Mouse (Mus musculus) stomach, postnatal 0 days (tissue): ENCODE data around the gene Gm9918. TPM values are rescaled to one million over a fixed set of nuclear protein-coding genes. Genes with fewer than 3 reads are reported as not detected.
"Not testable (repeated sequence)": the region's sequence is repeated elsewhere in the genome, so short reads cannot be mapped to it uniquely, and the experiment has no call there.

ENCODE experiments used
- ATAC-seq: fragments of 200-750 bp; cut with Nextera tagmentation; 2 replicates; pipeline ENCODE4 v1.8.0; 2017; ENCODE audit not compliant: low FRiP score, low TSS enrichment
- DNase-seq: peaks from one replicate; pipeline ENCODE4 v3.0.0-alpha.2; 2016; ENCODE audit warnings: low spot score
- H3K27ac ChIP-seq: fragments of 300-500 bp; sonication (generic); replicated peaks from 2 replicates; pipeline ENCODE4 v1.5.1; 2014; ENCODE audit warnings: mild to moderate bottlenecking, control low read depth
- H3K27me3 ChIP-seq: fragments of 300-500 bp; sonication (generic); 2 replicates; pipeline ENCODE4 v1.6.1; 2014; ENCODE audit warnings: low read length; ENCODE audit not compliant: control insufficient read depth, insufficient read depth
- H3K36me3 ChIP-seq: fragments of 300-500 bp; sonication (generic); 2 replicates; pipeline ENCODE4 v1.6.1; 2014; ENCODE audit warnings: low read length, mixed read lengths; ENCODE audit not compliant: control insufficient read depth, insufficient read depth
- H3K4me1 ChIP-seq: fragments of 300-500 bp; sonication (generic); replicated peaks from 2 replicates; pipeline ENCODE4 v1.6.1; 2014; ENCODE audit warnings: antibody characterized with exemption; ENCODE audit not compliant: control insufficient read depth, insufficient read depth
- H3K4me2 ChIP-seq: fragments of 300-500 bp; sonication (generic); replicated peaks from 2 replicates; pipeline ENCODE4 v1.6.1; 2014; ENCODE audit warnings: low read depth, mild to moderate bottlenecking, control low read depth, moderate library complexity
- H3K4me3 ChIP-seq: fragments of 300-500 bp; sonication (generic); 2 replicates; pipeline ENCODE4 v1.5.1; 2014; ENCODE audit warnings: low read depth, low read length, control low read depth
- H3K9ac ChIP-seq: fragments of 300-500 bp; sonication (generic); 2 replicates; pipeline ENCODE4 v1.6.1; 2014; ENCODE audit warnings: mild to moderate bottlenecking, low read length, control low read depth, mixed read lengths
- H3K9me3 ChIP-seq: fragments of 300-500 bp; sonication (generic); 2 replicates; pipeline ENCODE4 v1.6.1; 2016; ENCODE audit warnings: low read length; ENCODE audit not compliant: control insufficient read depth
- CTCF ChIP-seq: IDR thresholded peaks from 2 replicates; pipeline ENCODE4 v1.5.1; 2016; ENCODE audit warnings: antibody characterized with exemption, low read depth, mild to moderate bottlenecking, moderate library complexity
- EP300 ChIP-seq: optimal IDR thresholded peaks from 2 replicates; pipeline ENCODE3; 2016; ENCODE audit warnings: antibody characterized with exemption
- WGBS: fragments of 180-500 bp; shearing (Covaris S2); extraction: QIAGEN DNeasy Blood & Tissue Kit; methylation state at CpG from one replicate; pipeline ENCODE4 v1.1.7; 2014; 5-methylcytosine and 5-hydroxymethylcytosine counted together
- polyA plus RNA-seq: library from polyadenylated mRNA; unstranded; fragments of >200 nt; fragmentation: Nextera tagmentation; extraction: Ambion mirVana; gene quantifications from 2 replicates; pipeline ENCODE4 v1.2.1, GENCODE M21; 2015

The Gm9918 gene
- polyA plus RNA-seq, result 0.10 and 0.12 TPM in 2 replicates

DNA sequence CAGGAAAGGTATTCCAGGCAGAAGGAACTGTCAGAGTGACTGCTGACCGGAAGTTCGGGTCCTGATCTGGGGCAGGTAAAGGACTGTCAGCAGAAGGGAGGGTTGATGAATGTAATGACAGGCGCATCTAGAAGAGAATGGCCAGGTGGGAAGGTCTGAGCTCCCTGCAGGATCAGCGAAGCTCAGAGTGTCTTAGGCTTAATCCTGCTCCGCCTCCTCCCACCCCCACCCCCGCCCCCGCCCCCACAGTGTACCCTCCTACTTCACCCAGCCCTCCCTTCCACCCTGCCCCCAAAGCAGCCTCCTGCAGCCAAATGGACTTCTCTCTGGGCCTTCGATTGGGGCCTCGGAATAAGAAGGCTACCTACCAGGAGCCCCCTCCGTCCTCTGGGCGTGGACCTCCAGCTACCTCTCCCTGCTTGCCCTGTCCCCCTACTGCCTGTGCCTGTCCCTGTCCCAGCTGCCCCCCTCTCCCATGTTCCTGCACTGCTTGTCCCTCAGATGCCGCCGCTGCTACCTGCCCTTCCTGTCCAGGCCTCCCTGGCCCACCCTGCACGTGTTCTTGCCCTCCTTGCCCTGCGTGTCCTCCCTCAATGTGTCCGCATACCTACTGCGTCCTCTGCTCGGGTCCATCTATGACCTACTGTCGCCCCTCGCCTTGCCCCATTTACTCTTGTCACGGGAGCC is at the start of gene Gm9918:
Gm9918 (plus strand) TSS at position 290 of the 687 bp plus-strand sequence.
- no peak for TF ChIP-seq EP300
- no peak for TF ChIP-seq CTCF
- Histone ChIP-seq H3K27me3 (no peaks in the 10 kb centered on the region), H3K9ac (0 out of 2 replicates have a peak within 1 kb of the TSS, but pooled peaks have one; percentile 18), H3K4me2 (peak within 1 kb of the TSS; percentile 40), H3K4me1 (no peaks in the 10 kb centered on the region), H3K36me3 (no peaks in the 10 kb centered on the region), H3K27ac (no peak within 1 kb of the TSS), H3K9me3 (no peaks in the 10 kb centered on the region), H3K4me3 (peak within 1 kb of the TSS; percentile 22)
- 21% methylated on average over 19 of the region's 21 CpGs for WGBS
- ATAC-seq (0 out of 2 replicates have a peak, but pooled peaks have one; percentile 48), DNase-seq (peak; percentile 19)

GRCm38 (mm10) chr15:102222386-102222785 is 48.0 kb upstream of the Gm9918 start:
- Histone ChIP-seq H3K9ac (no peak overlapping the region), H3K27me3 (no peaks in the 10 kb centered on the region), H3K27ac (no peak overlapping the region), H3K36me3 (no peaks in the 10 kb centered on the region), H3K4me1 (no peaks in the 10 kb centered on the region), H3K9me3 (no peaks in the 10 kb centered on the region), H3K4me3 (no peak overlapping the region), H3K4me2 (no peak overlapping the region)
- DNase-seq (no peak), ATAC-seq (no peak)
- 58% methylated on average over 10 of the region's 10 CpGs for WGBS
- TF ChIP-seq CTCF, result peak; percentile 46
- no peak for TF ChIP-seq EP300

GRCm38 (mm10) chr15:102224186-102224991 is 46.0 kb upstream of the Gm9918 start:
- Histone ChIP-seq H3K36me3 (no peaks in the 10 kb centered on the region), H3K9me3 (no peaks in the 10 kb centered on the region), H3K4me2 (peak overlapping the region; percentile 79), H3K4me1 (no peaks in the 10 kb centered on the region), H3K9ac (peak overlapping the region; percentile 54), H3K4me3 (peak overlapping the region; percentile 40), H3K27me3 (no peaks in the 10 kb centered on the region), H3K27ac (no peak overlapping the region)
- WGBS, result 4% methylated on average over 41 of the region's 43 CpGs
- TF ChIP-seq CTCF, result peak; percentile 91
- no peak for TF ChIP-seq EP300
- DNase-seq (peak; percentile 87), ATAC-seq (peak; percentile 88)

DNA sequence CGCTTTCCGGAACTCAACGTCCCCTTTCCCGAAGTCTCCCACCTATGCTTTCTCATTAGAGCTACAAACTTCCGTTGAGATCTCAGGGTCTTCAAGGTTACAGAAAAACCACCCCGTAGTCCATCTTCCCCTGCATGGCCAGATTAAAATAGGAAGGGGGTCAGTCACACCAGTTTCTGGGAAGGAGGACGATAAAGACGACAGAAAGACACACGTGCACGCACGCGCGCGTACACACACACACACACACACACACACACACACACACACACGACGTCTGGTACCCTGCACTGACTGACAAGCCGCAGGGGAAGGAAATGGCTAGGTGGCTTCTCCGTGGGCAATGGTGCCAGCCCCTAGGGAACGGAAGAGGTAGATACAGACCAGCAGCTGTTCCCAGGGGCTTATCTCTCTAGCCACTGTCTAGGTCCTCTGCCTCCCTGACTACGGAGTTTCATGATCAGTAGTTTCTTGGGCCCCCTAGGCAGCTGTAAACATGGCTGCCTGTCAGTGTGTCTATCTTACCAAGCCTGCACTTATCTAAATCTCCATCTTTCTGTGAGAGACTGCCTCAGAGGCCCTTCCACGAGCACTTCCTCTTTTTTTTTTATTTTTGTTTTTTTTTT is 45.3 kb upstream of the Gm9918 start:
- peak overlapping the region; percentile 54 for H3K9ac ChIP-seq
- H3K4me2 ChIP-seq, result peak overlapping the region; percentile 79
- H3K4me1 ChIP-seq, result no peaks in the 10 kb centered on the region
- peak overlapping the region; percentile 40 for H3K4me3 ChIP-seq
- ATAC-seq (no peak), DNase-seq (no peak)
- H3K27me3 ChIP-seq, result no peaks in the 10 kb centered on the region
- TF ChIP-seq EP300 (no peak), CTCF (no peak)
- 15% methylated on average over 20 of the region's 21 CpGs for WGBS
- no peak overlapping the region for H3K27ac ChIP-seq
- H3K9me3 ChIP-seq, result no peaks in the 10 kb centered on the region
- no peaks in the 10 kb centered on the region for H3K36me3 ChIP-seq

GRCm38 (mm10) chr15:102225619-102226018 is 44.7 kb upstream of the Gm9918 start:
- WGBS, result 75% methylated on average over 6 of the region's 6 CpGs
- H3K4me2 ChIP-seq, H3K4me3 ChIP-seq, H3K9ac ChIP-seq, DNase-seq, H3K9me3 ChIP-seq, H3K36me3 ChIP-seq, H3K27me3 ChIP-seq, H3K27ac ChIP-seq, ATAC-seq, H3K4me1 ChIP-seq: not testable (repeated sequence)
